Mouse (Mus musculus): ENCODE data around the gene Msi2. TPM values are rescaled to one million over a fixed set of nuclear protein-coding genes. Genes with fewer than 3 reads are reported as not detected.

Gene Msi2
- total and polyA plus RNA-seq, 2 experiments, result 6.4 to 10.8 TPM

GRCm38 (mm10) chr11:88707228-88707775 lies 11.0 kb downstream of the Msi2 start:
- Histone ChIP-seq H3K4me1 (ENCODE audit: control insufficient read depth, insufficient read depth, low read length) (no peaks in the 10 kb centered on the region), H3K4me3 (ENCODE audit: insufficient read depth, low read depth, low read length) (no peak overlapping the region), H3K27ac (replicated peaks; ENCODE audit: insufficient read depth, low read depth, low read length) (no peak overlapping the region), H3K36me3 (ENCODE audit: control insufficient read depth, insufficient read depth, low read length) (peaks cover 19% of the 10 kb centered on the region; the same call in 1 of the 2 replicates), H3K79me2 (ENCODE audit: control insufficient read depth, insufficient read depth, low read length) (no peaks in the 10 kb centered on the region), H3K9ac (ENCODE audit: low read depth, low read length) (no peak overlapping the region), H3K27me3 (ENCODE audit: control insufficient read depth, insufficient read depth, low read length) (no peaks in the 10 kb centered on the region)
- WGBS, result 92% methylated on average over 11 of the region's 11 CpGs
- TF ChIP-seq CTCF (IDR thresholded peaks at IDR 0.05; ENCODE audit: low read depth, low read length), result no peak
- TF ChIP-seq POLR2A (IDR thresholded peaks at IDR 0.05; ENCODE audit: extremely low read depth, insufficient read depth, low read length), result no peak
- DNase-seq (ENCODE audit: extremely low read depth, low read depth, low spot score), result no peak

- no peak for TF ChIP-seq CTCF (IDR thresholded peaks at IDR 0.05; ENCODE audit: low read depth, low read length)
- TF ChIP-seq POLR2A (IDR thresholded peaks at IDR 0.05; ENCODE audit: extremely low read depth, insufficient read depth, low read length), result no peak
- Histone ChIP-seq H3K36me3 (ENCODE audit: control insufficient read depth, insufficient read depth, low read length) (peaks cover 3% of the 10 kb centered on the region; the same call in 1 of the 2 replicates), H3K4me1 (ENCODE audit: control insufficient read depth, insufficient read depth, low read length) (no peaks in the 10 kb centered on the region), H3K9ac (ENCODE audit: low read depth, low read length) (no peak overlapping the region), H3K27ac (replicated peaks; ENCODE audit: insufficient read depth, low read depth, low read length) (no peak overlapping the region), H3K27me3 (ENCODE audit: control insufficient read depth, insufficient read depth, low read length) (no peaks in the 10 kb centered on the region), H3K79me2 (ENCODE audit: control insufficient read depth, insufficient read depth, low read length) (no peaks in the 10 kb centered on the region), H3K4me3 (ENCODE audit: insufficient read depth, low read depth, low read length) (no peak overlapping the region)
- WGBS, result 90% methylated on average over 10 of the region's 10 CpGs
- DNase-seq (ENCODE audit: extremely low read depth, low read depth, low spot score), result no peak
Measured at GRCm38 (mm10) chr11:88704688-88705087, 13.6 kb downstream of the Msi2 start.

- TF ChIP-seq CTCF (IDR thresholded peaks at IDR 0.05; ENCODE audit: low read depth, low read length), result no peak
- no peak for TF ChIP-seq POLR2A (IDR thresholded peaks at IDR 0.05; ENCODE audit: extremely low read depth, insufficient read depth, low read length)
- H3K4me1 ChIP-seq (ENCODE audit: control insufficient read depth, insufficient read depth, low read length), result no peaks in the 10 kb centered on the region
- H3K27ac ChIP-seq (replicated peaks; ENCODE audit: insufficient read depth, low read depth, low read length), result no peak overlapping the region
- H3K79me2 ChIP-seq (ENCODE audit: control insufficient read depth, insufficient read depth, low read length), result no peaks in the 10 kb centered on the region
- no peak overlapping the region for H3K9ac ChIP-seq (ENCODE audit: low read depth, low read length)
- H3K4me3 ChIP-seq (ENCODE audit: insufficient read depth, low read depth, low read length), result no peak overlapping the region
- no peaks in the 10 kb centered on the region for H3K27me3 ChIP-seq (ENCODE audit: control insufficient read depth, insufficient read depth, low read length)
- WGBS, result 81% methylated on average over 4 of the region's 4 CpGs
- no peak for DNase-seq (ENCODE audit: extremely low read depth, low read depth, low spot score)
- no peaks in the 10 kb centered on the region for H3K36me3 ChIP-seq (ENCODE audit: control insufficient read depth, insufficient read depth, low read length)
Measured at GRCm38 (mm10) chr11:88703220-88703619, 15.1 kb downstream of the Msi2 start.

- 93% methylated on average over 6 of the region's 6 CpGs for WGBS
- TF ChIP-seq POLR2A (IDR thresholded peaks at IDR 0.05; ENCODE audit: extremely low read depth, insufficient read depth, low read length) (no peak), CTCF (IDR thresholded peaks at IDR 0.05; ENCODE audit: low read depth, low read length) (no peak)
- DNase-seq (ENCODE audit: extremely low read depth, low read depth, low spot score), result no peak
Measured at GRCm38 (mm10) chr11:88701976-88702659, 16.2 kb downstream of the Msi2 start.

GRCm38 (mm10) chr11:88701020-88701419 lies 17.3 kb downstream of the Msi2 start:
- H3K27me3 ChIP-seq (ENCODE audit: control insufficient read depth, insufficient read depth, low read length), result no peaks in the 10 kb centered on the region
- no peak overlapping the region for H3K4me3 ChIP-seq (ENCODE audit: insufficient read depth, low read depth, low read length)
- TF ChIP-seq POLR2A (IDR thresholded peaks at IDR 0.05; ENCODE audit: extremely low read depth, insufficient read depth, low read length) (no peak), CTCF (IDR thresholded peaks at IDR 0.05; ENCODE audit: low read depth, low read length) (no peak)
- no peaks in the 10 kb centered on the region for H3K4me1 ChIP-seq (ENCODE audit: control insufficient read depth, insufficient read depth, low read length)
- no peaks in the 10 kb centered on the region for H3K79me2 ChIP-seq (ENCODE audit: control insufficient read depth, insufficient read depth, low read length)
- H3K27ac ChIP-seq (replicated peaks; ENCODE audit: insufficient read depth, low read depth, low read length), result no peak overlapping the region
- no peaks in the 10 kb centered on the region for H3K36me3 ChIP-seq (ENCODE audit: control insufficient read depth, insufficient read depth, low read length)
- no peak for DNase-seq (ENCODE audit: extremely low read depth, low read depth, low spot score)
- WGBS, result 93% methylated on average over 6 of the region's 6 CpGs
- no peak overlapping the region for H3K9ac ChIP-seq (ENCODE audit: low read depth, low read length)

More at GRCm38 (mm10) chr11:88701976-88702659, 16.2 kb downstream of the Msi2 start:
- no peak overlapping the region for H3K9ac ChIP-seq (ENCODE audit: low read depth, low read length)
- H3K27me3 ChIP-seq (ENCODE audit: control insufficient read depth, insufficient read depth, low read length), result no peaks in the 10 kb centered on the region
- H3K4me3 ChIP-seq (ENCODE audit: insufficient read depth, low read depth, low read length), result no peak overlapping the region
- no peak overlapping the region for H3K27ac ChIP-seq (replicated peaks; ENCODE audit: insufficient read depth, low read depth, low read length)
- H3K79me2 ChIP-seq (ENCODE audit: control insufficient read depth, insufficient read depth, low read length), result no peaks in the 10 kb centered on the region
- no peaks in the 10 kb centered on the region for H3K4me1 ChIP-seq (ENCODE audit: control insufficient read depth, insufficient read depth, low read length)
- H3K36me3 ChIP-seq (ENCODE audit: control insufficient read depth, insufficient read depth, low read length), result no peaks in the 10 kb centered on the region

GRCm38 (mm10) chr11:88700202-88700711 lies 18.1 kb downstream of the Msi2 start:
- no peaks in the 10 kb centered on the region for H3K79me2 ChIP-seq (ENCODE audit: control insufficient read depth, insufficient read depth, low read length)
- TF ChIP-seq POLR2A (IDR thresholded peaks at IDR 0.05; ENCODE audit: extremely low read depth, insufficient read depth, low read length) (no peak), CTCF (IDR thresholded peaks at IDR 0.05; ENCODE audit: low read depth, low read length) (no peak)

More at GRCm38 (mm10) chr11:88700202-88700711, 18.1 kb downstream of the Msi2 start:
- Histone ChIP-seq H3K27ac (replicated peaks; ENCODE audit: insufficient read depth, low read depth, low read length) (no peak overlapping the region), H3K9ac (ENCODE audit: low read depth, low read length) (no peak overlapping the region), H3K4me1 (ENCODE audit: control insufficient read depth, insufficient read depth, low read length) (no peaks in the 10 kb centered on the region), H3K4me3 (ENCODE audit: insufficient read depth, low read depth, low read length) (no peak overlapping the region), H3K27me3 (ENCODE audit: control insufficient read depth, insufficient read depth, low read length) (no peaks in the 10 kb centered on the region), H3K36me3 (ENCODE audit: control insufficient read depth, insufficient read depth, low read length) (no peaks in the 10 kb centered on the region)
- DNase-seq (ENCODE audit: extremely low read depth, low read depth, low spot score), result no peak
- 97% methylated on average over 15 of the region's 15 CpGs for WGBS
